Mouse (Mus musculus): ENCODE measurements around the gene Ikzf5. TPM values are rescaled to one million over a fixed set of nuclear protein-coding genes. Genes with fewer than 3 reads are reported as not detected.
A peak's percentile ranks its signal among the peaks of the same experiment; 100 is the strongest.
"Not testable (repeated sequence)": the region's sequence is repeated elsewhere in the genome, so short reads cannot be mapped to it uniquely, and the experiment has no call there.

The Ikzf5 gene
- polyA plus RNA-seq (2012; rRNA removed) = 14.4 and 15.2 TPM in 2 replicates

DNA sequence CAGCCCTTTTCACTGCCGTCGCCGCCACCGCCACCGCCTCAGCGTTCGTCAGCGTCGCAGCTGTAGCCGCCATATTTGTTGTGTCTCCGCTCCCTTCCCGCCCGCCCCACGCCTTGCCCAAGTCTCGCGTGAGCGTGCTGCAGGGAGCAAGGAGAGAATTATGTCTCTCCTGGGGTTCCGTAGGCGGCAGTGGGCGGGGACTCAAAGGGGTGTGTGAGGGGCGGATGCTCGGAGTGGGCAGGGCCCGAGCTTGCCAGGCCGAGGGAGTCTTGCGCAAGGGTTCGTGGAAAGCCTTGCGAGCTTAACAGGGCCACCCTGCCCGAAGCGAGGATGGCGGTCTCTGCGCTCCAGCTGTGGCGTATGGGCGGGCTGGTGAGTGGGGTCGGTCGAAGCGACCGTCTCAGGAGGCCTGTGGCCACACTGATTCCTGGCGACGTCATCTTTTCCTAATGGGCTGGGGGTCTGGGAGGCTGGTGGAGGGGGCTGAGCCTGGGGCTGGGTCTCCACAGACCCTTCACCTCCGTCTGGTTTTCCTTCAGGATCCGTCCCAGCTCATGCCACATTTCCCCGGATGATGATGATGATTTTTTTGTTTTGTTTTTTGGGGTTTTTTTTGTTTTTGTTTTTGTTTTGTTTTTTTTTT lies at the start of gene Ikzf5, which contains the start of gene Acadsb:
TSS of gene Ikzf5 (minus strand) at position 106 of the 643 bp plus-strand sequence.
TSS of gene Acadsb (plus strand) at position 186 of the 643 bp plus-strand sequence.
- DNase-seq (ENCODE audit: low spot score) = peak; percentile 98

DNA sequence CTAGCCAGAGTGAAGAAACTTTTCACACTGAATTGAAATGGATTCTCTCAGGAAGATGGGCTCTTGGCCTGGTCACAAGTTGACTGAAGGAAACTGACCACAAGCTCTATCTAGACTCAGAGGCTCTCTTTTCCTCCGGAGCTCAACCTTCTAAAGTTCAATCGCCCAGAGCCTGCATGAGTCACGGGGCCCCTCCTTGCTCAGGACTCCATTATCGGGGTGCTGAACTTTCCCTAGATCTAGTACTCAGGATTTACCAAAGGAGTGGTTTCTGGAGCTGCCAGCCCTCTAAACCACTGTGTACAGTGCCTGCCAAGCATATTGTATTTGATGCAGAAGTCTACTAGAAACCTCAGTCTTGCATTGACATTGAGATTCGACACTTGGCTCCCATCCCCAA lies 46.4 kb upstream of the Ikzf5 start:
- no peak for DNase-seq (ENCODE audit: low spot score)

DNA sequence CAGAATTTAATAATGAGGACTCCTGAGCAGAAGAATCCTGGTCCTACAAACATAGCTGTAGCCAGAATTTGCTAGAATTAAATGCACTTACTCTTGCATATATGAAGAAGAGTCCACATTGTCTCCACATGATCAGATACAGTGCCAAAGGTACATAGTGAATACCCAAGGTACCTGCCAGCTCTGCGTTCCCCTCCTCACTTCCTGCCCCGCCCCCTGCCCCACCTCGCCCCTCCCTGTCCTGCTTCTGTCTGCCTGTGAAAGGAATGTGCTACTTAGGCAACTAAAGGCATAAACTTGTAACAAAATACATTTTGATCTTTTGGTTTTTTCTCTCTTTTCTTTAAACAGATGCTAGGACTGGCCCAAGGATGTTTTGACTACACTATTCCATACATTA lies 26.7 kb upstream of the Ikzf5 start:
- no peak for DNase-seq (ENCODE audit: low spot score)

DNA sequence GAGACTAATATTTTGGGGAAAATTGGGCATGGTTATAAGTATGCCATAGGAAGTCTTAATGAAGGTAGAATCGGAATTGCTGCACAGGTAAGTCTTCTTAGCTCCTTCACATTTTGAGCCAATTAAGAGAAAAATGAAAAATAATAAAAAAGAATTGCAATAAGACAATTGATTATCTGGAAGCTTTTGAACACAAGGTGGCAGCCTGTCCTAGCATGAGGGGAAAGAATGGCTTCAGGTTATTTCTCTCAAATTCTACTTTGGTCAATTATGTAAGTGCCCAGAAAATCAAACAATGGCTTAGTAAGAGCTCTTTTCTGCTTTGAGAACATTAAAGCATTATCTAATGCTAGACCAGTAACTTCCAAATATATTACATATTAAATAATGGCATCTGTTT lies 24.0 kb upstream of the Ikzf5 start:
- no peak for DNase-seq (ENCODE audit: low spot score)

DNA sequence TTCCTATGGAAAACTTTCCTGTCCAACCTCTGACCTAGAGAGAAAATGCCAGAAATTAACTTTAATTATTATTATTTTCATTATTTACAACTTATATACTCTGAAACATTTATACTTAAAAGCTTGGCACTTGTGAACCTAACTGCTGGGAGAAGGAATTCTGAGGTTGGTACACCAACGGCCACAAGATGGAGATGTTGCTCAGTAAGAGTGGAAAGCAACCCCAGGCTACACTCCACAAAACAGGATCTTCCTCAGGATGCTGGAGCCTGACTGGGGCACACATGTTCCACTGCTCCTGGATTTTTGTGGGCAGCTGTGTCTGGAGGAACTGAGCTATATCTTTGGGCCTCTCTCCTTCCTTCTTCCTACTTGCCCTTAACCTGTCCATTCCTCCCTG lies 21.9 kb upstream of the Ikzf5 start:
- no peak for DNase-seq (ENCODE audit: low spot score)

DNA sequence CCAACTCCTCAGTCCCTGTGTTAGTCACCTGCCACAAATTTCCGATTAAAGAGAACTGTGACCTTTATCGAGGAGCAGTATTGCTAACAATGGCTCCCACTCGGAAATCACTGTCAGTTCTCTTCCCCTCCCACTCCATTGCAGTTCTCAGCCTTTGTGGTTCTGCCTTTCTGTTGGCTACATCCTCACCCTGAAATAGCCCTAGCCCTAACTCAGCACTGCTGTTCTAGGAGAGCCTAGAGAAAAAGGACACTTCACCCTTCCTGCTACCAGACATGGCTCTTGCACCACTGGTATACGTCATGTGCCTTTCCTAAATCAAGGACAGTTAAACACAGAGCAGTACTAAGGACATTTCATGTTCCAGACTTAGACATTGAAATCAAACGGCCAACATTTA lies 17.0 kb upstream of the Ikzf5 start:
- DNase-seq (ENCODE audit: low spot score) = no peak

DNA sequence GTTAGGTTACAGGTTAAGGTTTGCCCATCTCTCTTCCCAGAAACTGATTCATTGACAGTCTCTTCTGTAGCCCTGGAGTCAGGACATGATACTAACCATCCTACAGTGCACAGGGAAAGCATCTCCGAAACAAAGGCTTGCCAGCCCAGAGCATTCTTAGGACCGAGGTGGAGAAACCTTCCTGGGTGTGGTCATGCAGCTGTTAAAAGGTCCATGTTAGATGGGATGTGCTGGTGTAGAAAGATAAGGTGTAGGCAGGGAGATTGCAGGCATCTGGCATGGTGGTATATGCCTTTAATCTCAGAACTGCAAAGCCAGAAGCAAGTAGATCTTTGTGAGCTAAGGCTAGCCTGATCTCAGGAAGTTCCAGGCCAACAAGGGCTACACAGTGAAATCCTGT lies 14.6 kb upstream of the Ikzf5 start:
- DNase-seq (ENCODE audit: low spot score) = no peak

DNA sequence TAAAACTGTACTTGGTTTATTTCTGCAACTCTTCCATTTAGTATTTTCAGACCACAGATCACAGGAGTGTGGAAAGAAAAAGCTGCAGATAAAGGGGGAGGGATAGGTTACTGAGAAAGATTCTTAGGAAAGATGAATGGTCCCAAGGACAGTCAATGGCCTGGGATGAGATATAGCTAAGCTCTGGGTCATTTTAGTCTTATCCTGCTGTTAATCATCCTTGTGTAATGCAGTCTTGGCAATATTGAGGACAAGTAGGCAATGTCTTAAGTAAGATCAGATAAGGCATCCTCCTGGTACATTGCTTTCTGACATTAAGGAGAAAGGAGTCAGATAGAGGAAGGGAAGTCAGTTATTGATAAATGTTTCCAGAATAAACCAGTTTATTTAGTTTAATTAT lies 7.3 kb upstream of the Ikzf5 start:
- DNase-seq (ENCODE audit: low spot score) = no peak

DNA sequence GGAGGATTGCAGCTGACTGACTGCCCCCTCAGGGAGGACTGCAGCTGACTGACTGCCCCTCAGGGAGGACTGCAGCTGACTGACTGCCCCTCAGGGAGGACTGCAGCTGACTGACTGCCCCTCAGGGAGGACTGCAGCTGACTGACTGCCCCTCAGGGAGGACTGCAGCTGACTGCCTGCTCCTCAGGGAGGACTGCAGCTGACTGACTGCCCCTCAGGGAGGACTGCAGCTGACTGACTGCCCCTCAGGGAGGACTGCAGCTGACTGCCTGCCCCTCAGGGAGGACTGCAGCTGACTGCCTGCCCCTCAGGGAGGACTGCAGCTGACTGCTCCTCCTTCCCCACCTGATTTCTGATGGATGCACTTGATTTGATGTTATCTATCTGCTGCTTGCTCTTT lies 6.4 kb upstream of the Ikzf5 start:
- not testable (repeated sequence) for DNase-seq (ENCODE audit: low spot score)

DNA sequence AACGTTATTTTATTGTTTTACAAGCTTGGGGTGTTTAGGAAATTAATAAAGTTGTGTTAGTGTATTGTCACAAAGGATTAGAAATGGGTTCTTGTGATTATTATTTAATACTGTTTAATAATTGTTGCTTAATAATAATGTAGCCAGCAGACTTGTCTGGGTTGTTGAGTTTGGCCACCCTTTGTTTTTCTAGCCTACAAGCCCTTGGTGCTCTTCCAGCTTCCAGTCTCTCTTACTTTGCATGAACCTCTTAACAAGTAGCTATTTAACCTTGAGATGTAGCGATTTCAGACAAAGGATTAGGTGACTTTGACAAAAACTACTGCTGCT lies 1.6 kb upstream of the Ikzf5 start:
- no peak for DNase-seq (ENCODE audit: low spot score)

DNA sequence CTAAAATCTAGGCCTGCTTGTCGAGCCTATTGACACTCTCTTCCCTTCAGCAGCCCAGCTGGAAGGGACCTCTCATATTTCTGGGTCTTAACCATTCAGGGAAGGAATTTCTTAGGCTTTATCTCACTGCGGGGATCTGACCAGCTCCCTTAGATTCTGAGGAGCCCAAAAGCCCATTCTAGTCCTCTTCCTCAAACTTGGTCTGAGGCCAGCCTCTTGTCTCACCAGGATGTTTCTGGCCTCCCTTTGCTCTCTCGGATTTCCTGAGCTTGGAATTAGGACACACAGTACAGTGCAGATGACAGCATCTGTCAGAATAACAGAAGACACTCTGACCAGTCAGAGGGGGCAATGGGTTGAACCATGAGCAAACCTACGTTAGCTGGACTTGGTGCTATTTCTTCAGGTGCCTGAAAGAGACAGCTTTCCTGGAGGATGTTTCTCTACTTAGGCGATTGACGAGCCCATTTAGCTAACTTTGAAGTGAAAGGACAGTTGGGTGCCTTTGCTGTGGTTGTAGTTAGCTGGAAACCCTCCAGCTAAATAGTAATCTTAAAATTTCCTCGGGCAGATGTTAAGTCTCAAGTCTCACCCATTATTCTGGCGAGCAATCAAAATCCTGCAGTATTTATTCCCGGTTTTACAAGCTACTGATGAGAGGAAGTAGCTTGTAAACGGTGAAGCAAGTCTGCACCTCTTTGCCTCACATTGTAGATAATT lies 1.1 kb upstream of the Ikzf5 start:
- DNase-seq (ENCODE audit: low spot score) = no peak

DNA sequence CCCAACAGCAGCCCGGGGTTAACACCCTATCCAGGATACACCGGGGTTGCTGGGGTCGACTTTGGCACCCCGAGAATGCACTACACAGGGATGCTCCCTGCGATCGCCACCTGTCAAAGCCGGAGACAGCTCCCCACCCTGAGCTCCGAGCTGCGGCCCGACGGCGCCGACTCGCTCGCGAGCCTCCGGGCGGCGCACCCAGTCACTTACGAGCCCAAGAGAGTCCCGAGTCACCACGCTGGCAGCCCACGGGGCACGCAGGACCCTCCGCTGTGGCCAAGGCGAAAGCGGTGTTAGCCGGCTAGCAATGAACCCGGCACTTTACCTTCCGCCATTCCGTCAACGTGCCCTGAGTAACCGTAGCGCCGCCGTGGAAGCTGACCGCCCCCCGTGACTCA lies 334 bp downstream of the Ikzf5 start:
- DNase-seq (ENCODE audit: low spot score) = no peak

DNA sequence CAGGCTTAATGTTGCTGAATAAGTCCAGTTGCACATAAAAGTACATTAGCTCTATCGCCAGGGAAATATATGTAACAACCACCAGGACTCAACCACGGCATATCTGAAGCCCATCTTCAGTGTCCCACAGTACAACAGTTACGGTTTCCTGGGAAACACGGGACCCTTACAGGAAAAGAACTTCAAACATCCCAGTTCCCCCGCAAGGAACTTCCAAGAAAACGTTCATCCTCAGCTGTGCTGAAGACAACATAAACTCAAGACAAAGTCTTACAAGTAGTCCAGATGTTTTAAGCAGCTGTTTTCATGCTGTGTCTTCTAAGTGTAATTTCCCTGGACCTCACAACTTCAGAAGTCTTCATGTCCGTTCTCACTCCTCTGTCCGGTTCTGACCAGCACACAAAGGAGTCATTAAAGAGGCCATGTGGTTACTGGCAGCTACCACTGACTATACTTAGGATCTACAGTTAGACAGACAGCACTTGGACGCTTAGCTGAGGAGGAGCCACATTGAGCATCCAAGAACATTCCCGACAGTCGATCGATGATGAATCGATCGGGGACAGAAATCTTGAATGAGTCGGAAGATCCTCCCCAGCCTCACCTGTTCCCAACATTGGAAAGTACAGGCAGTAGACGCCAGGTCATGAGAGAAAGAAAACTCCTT lies 867 bp downstream of the Ikzf5 start:
- DNase-seq (ENCODE audit: low spot score) = no peak

DNA sequence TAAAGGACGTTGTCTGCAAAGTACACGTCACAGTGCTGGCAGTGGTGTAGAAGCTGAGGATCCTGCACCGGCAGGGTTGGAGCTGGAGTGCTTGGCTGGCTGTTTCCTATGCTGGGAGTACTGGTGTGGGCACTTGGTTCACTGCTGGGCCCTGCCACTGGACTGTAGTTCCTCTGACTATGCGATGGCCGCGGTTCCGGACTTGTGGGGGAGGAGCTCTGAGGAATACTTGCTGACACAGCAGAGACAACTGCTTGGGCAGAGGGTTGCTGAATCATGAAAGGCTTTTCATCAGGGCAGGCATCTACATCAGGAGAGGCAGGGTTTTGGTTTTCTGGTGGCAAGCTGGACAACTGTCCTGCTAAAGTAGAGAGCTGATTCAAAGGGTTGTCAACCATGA lies 18.6 kb downstream of the Ikzf5 start:
- not testable (repeated sequence) for DNase-seq (ENCODE audit: low spot score)

DNA sequence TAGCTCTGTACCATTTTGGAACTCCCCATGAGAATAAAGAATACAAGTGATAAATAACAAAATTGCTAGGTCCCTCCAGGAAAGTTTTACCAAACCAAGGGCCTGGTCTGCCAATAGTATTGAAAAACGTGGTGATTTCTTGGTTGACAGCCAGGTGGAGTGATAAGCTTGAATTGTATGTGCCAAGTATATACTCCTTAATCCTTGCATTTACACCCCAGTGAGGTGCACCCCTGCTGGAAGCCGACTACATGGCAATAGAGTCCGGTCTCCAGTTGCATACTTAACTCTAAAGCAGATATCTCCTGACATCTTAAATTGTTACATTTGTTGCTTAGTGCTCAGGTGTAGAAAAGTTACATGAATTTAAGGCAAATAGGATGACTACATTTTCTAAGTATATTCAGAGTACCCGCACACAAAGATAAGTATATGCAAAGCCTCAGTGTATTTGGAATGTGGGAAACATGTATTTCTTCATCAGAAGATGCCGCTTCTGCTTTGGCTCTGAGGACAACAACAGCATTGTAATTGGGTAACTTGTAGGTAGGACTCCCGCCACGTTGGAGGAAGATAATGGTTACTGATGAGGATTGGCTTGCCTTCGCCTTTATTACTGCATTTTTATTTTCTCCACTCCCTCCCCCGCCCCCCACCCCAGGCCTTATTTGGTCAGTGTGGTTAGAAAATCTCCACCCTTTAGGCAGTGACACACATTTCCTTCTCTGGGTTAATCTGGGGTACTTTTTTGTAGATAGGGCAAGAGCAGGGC lies 38.3 kb downstream of the Ikzf5 start:
- no peak for DNase-seq (ENCODE audit: low spot score)

DNA sequence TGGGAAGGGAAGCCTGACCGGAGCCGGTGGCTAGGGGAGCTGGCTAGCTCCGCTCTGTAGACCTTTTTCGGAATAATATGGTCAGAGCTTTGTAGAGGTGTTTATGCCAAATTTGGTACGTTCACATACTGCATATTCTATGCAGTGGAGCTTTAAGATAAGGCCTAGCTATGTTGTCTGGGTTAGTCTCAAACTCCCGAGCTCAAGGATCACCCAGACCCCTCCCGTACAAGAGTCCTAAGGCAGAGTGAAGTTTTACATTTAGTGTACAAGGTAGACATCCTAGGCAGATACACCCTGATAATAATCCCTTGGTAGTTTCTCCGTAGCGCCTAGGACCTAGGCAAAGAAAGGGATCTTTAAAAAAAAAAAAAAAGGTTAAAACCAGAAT lies 38.9 kb downstream of the Ikzf5 start:
- DNase-seq (ENCODE audit: low spot score) = no peak

DNA sequence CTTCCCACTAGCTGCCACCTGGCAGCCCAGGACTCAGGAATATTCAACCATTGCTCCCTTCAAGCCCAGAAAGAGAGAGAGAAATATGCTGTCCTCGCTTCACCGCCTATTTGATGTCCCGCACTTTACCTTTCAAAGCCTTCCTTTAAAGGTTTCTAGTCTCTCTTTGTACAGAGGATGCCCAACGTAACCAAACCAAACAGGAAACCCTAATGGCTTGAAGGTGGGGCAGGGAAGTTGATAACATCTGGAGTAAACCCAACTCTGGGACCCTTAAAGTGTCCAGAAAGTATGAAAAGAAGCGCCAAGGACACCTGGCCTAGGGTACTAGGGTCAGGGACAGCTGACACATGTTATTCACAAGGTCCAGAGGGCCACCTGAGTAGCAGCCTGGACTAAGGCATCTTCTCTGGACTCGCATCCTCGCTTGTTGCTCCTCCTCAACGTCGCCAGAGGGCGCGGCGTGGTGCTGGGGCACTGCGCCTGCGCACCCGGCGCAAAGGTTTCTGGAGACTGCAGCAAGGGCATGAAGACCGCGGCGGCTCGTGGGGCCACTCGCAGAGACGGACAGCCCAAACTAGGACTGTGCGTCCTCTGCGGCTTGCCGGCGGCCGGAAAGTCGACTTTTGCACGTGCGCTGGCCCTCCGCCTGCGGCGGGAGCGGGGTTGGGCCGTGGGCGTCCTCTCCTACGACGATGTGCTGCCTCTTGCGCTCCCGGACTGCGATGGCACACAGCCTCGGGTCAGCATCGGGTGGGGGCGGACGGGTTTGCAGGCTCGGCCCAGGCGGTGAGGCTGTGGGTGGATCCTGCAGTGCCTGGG lies 39.5 kb downstream of the Ikzf5 start, which contains the start of gene Pstk:
TSS of gene Pstk (plus strand) at position 494 of the 822 bp plus-strand sequence.
- peak; percentile 86 for DNase-seq (ENCODE audit: low spot score)

DNA sequence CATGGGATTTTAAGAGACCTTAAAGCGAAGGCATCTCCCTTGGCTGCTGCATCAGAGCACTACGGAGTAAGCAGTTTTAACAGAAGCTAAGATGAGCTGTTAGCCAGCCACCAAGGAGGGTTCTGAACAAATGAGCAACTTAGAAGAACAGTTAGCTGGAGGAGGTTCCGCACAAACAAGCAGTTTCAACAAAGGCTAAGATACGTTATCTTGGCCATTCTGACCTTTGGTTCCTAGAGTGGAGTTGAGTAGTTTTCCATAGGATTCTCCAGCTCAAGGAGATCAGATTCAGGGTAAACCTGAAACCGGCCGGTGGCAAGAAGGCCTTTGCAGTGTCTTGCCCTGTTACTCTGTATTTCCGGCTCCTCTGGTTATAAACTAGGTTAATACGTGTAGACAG lies 46.2 kb downstream of the Ikzf5 start:
- DNase-seq (ENCODE audit: low spot score) = no peak

DNA sequence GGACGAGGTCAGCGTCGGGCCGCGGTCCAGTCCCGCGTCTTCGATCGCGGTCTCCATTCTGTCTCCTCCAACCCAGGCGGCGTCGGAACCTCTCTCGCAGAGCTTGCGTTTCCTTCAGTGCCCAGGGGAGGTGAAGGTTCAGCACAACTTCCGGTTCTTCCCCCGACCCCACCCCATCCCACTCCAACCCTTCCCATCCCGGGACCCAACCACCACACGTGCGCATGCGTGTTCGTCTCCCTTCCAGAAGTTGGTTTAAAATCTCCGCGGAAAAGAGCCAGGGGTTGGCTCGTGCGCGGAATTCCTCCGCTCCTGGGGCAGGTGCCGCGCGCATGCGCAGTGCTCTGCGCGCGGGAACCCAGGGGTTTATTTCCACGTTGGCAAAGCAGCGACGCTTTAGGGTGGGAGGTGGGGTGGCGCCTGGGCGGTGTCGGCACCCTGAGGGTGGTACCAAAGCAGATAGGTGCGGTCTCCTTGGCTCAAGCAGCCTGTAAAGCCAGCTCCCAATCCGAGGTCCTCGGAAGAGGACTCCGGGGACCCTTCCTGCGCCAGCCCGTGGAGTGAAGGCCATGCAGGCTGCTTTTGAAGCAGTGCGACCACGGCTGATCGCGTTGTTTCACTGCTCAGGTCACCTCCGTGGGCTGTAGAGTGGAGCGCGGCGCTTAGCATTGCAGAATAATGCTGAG lies 47.6 kb downstream of the Ikzf5 start, which contains the start of gene 2310057M21Rik:
TSS of gene 2310057M21Rik (minus strand) at position 145 of the 686 bp plus-strand sequence.
- peak; percentile 86 for DNase-seq (ENCODE audit: low spot score)

DNA sequence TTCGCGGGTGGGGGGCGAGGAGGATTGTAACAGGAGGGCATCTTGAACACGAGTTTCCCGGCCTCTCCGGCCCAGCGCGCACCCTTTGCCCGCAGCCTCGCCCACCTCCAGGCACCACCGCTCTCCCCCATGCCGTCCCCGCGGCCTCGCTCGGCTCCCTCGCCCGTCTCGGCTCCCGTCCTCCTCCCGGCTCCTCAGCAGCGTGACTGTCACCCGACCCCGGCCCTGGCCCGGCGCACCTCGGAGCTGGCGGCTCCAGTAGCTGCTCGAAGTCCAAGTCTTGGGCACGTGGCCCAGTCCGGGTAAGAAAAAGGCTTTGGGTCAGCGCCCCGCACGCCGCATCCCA lies 48.1 kb downstream of the Ikzf5 start:
- no peak for DNase-seq (ENCODE audit: low spot score)

DNA sequence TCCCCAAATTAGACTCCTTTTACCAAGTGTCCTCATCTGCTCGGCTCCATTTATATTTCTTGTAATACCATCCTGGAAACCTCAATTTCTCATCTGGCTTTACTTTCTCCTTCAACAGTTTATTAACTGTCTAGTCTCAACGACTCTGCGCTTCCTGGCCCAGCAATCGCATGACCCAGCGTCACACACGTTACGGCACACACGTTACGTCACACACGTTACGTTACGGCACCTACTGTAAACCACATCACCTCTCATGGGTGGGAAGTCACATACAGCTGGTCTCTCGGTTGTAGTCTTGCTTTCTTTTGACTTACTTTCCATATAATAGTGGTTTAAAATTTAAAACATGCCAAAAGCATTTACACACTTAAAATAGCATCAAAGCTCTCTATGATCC lies 54.2 kb downstream of the Ikzf5 start:
- no peak for DNase-seq (ENCODE audit: low spot score)
